Mouse (Mus musculus) ES-E14 (cell line): Measurements from ENCODE around the gene Pla2g1b.

Source experiments
- HCFC1 ChIP-seq: IDR thresholded peaks from 2 replicates; pipeline ENCODE4 v1.6.1; 2012; ENCODE audit warnings: low read length, inconsistent platforms, borderline replicate concordance; ENCODE audit not compliant: insufficient read depth
- MAFK ChIP-seq: IDR thresholded peaks from 2 replicates; pipeline ENCODE4 v1.6.1; 2014; ENCODE audit warnings: mild to moderate bottlenecking, low read depth, low read length, inconsistent platforms; ENCODE audit not compliant: insufficient read depth
- ZC3H11A ChIP-seq: IDR thresholded peaks from 2 replicates; pipeline ENCODE4 v1.6.1; 2012; ENCODE audit warnings: low read depth, mild to moderate bottlenecking, inconsistent platforms, low read length, borderline replicate concordance
- ZNF384 ChIP-seq: IDR thresholded peaks from 2 replicates; pipeline ENCODE4 v1.6.1; 2012; ENCODE audit warnings: low read depth, low read length, inconsistent platforms

GRCm38 (mm10) chr5:115484996-115485395 lies 18.9 kb downstream of the Pla2g1b start:
- TF ChIP-seq HCFC1, result no peak
- TF ChIP-seq ZC3H11A, result no peak
- TF ChIP-seq MAFK, result no peak
- no peak for TF ChIP-seq ZNF384
